Mouse (Mus musculus) heart, postnatal 0 days (tissue): Measurements from ENCODE around the gene Dmd.

ENCODE experiments used
- CTCF ChIP-seq: IDR thresholded peaks from 2 replicates; pipeline ENCODE4 v1.5.1; 2016; ENCODE audit warnings: antibody characterized with exemption, control low read depth, low read depth
- EP300 ChIP-seq: IDR thresholded peaks from 2 replicates; pipeline ENCODE4 v1.6.1; 2016; ENCODE audit warnings: antibody characterized with exemption, low read depth

DNA sequence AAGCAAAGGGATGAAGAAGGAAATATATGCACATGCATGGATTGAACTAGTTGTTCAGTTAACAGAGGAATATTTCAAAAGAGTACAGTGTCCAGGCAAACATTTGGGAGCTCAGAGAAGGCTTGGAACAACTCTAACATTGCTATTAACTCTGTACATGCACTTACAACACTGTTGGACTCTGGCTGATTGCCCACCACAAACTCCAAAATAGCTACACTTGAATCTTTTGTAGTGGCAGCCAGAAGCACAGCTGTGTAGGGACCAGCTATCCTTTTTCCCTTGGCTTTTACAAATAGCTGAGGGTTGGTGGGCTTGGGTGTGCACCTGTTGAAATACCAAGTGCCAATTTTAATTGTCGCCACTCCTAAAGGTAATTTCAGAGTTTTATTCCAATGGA lies 39.0 kb downstream of the Dmd start:
- no peak for TF ChIP-seq CTCF
- TF ChIP-seq EP300, result no peak
